Mouse (Mus musculus) midbrain, embryonic 16.5 days (tissue): ENCODE results near the gene Trpc6. TPM values are rescaled to one million over a fixed set of nuclear protein-coding genes. Genes with fewer than 3 reads are reported as not detected.

Experiments used
- ATAC-seq: fragments of 200-750 bp; cut with Nextera tagmentation; 2 replicates; pipeline ENCODE4 v1.8.0; 2017; ENCODE audit warnings: moderate TSS enrichment
- H3K27ac ChIP-seq: fragments of 300-500 bp; sonication (generic); 2 replicates; pipeline ENCODE4 v1.5.1; 2014; ENCODE audit warnings: mild to moderate bottlenecking, low read length, mixed read lengths
- H3K27me3 ChIP-seq: fragments of 300-500 bp; sonication (generic); 2 replicates; pipeline ENCODE4 v1.6.1; 2014; ENCODE audit warnings: low read depth, low read length, mixed read lengths; ENCODE audit not compliant: control insufficient read depth, insufficient read depth
- H3K36me3 ChIP-seq: fragments of 300-500 bp; sonication (generic); 2 replicates; pipeline ENCODE4 v1.6.1; 2014; ENCODE audit warnings: mild to moderate bottlenecking, low read length, moderate library complexity, mixed read lengths; ENCODE audit not compliant: control insufficient read depth, insufficient read depth
- H3K4me1 ChIP-seq: fragments of 300-500 bp; sonication (generic); 2 replicates; pipeline ENCODE4 v1.6.1; 2014; ENCODE audit warnings: mild to moderate bottlenecking, low read length, mixed read lengths; ENCODE audit not compliant: control insufficient read depth, insufficient read depth
- H3K4me2 ChIP-seq: fragments of 300-500 bp; sonication (generic); 2 replicates; pipeline ENCODE4 v1.6.1; 2014; ENCODE audit warnings: mild to moderate bottlenecking, low read length, mixed read lengths
- H3K4me3 ChIP-seq: fragments of 300-500 bp; sonication (generic); 2 replicates; pipeline ENCODE4 v1.5.1; 2014; ENCODE audit warnings: low read depth, mild to moderate bottlenecking, low read length, moderate library complexity, mixed read lengths
- H3K9ac ChIP-seq: fragments of 300-500 bp; sonication (generic); 2 replicates; pipeline ENCODE4 v1.6.1; 2014; ENCODE audit warnings: low read depth, low read length, mixed read lengths
- H3K9me3 ChIP-seq: fragments of 300-500 bp; sonication (generic); replicated peaks from 2 replicates; pipeline ENCODE4 v1.6.1; 2014; ENCODE audit warnings: mild to moderate bottlenecking, low read length, mixed read lengths; ENCODE audit not compliant: control insufficient read depth, poor library complexity, severe bottlenecking
- WGBS: fragments of 180-500 bp; shearing (Covaris S2); extraction: QIAGEN DNeasy Blood & Tissue Kit; methylation state at CpG from one replicate; pipeline ENCODE4 v1.1.7; 2014; 5-methylcytosine and 5-hydroxymethylcytosine counted together
- polyA plus RNA-seq: library from polyadenylated mRNA; unstranded; fragments of >200 nt; fragmentation: Nextera tagmentation; extraction: Ambion mirVana; gene quantifications from 2 replicates; pipeline ENCODE4 v1.2.1, GENCODE M21; 2015

The Trpc6 gene
- polyA plus RNA-seq, 1 experiment from 2014 or later = 0.49 TPM

- Histone ChIP-seq H3K27me3 (no peaks in the 10 kb centered on the region), H3K9ac (no peak overlapping the region), H3K36me3 (no peaks in the 10 kb centered on the region), H3K9me3 (no peaks in the 10 kb centered on the region), H3K4me3 (no peak overlapping the region), H3K4me1 (no peaks in the 10 kb centered on the region), H3K4me2 (no peak overlapping the region), H3K27ac (no peak overlapping the region)
- WGBS = 74% methylated on average over 5 of the region's 5 CpGs
- ATAC-seq = 0 out of 2 replicates have a peak, but pooled peaks have one; percentile 42
Measured at GRCm38 (mm10) chr9:8643453-8643852, 99.5 kb downstream of the Trpc6 start.

GRCm38 (mm10) chr9:8655347-8655746, 111.4 kb downstream of the Trpc6 start:
- Histone ChIP-seq H3K4me1 (no peaks in the 10 kb centered on the region), H3K9me3 (no peaks in the 10 kb centered on the region), H3K9ac (no peak overlapping the region), H3K36me3 (no peaks in the 10 kb centered on the region), H3K27me3 (no peaks in the 10 kb centered on the region), H3K4me3 (no peak overlapping the region), H3K27ac (no peak overlapping the region), H3K4me2 (no peak overlapping the region)
- ATAC-seq = no peak

GRCm38 (mm10) chr9:8672944-8673343, 129.0 kb downstream of the Trpc6 start:
- Histone ChIP-seq H3K4me1 (no peaks in the 10 kb centered on the region), H3K9me3 (no peaks in the 10 kb centered on the region), H3K4me2 (no peak overlapping the region), H3K36me3 (no peaks in the 10 kb centered on the region), H3K4me3 (no peak overlapping the region), H3K9ac (no peak overlapping the region), H3K27me3 (no peaks in the 10 kb centered on the region), H3K27ac (no peak overlapping the region)
- ATAC-seq = no peak
- 65% methylated on average over 1 of the region's 1 CpGs for WGBS

GRCm38 (mm10) chr9:8676607-8677006, 132.7 kb downstream of the Trpc6 start:
- H3K4me1 ChIP-seq = no peaks in the 10 kb centered on the region
- 65% methylated on average over 1 of the region's 1 CpGs for WGBS
- H3K9me3 ChIP-seq = no peaks in the 10 kb centered on the region
- H3K36me3 ChIP-seq = no peaks in the 10 kb centered on the region
- H3K27me3 ChIP-seq = no peaks in the 10 kb centered on the region
- H3K4me2 ChIP-seq = no peak overlapping the region
- peak; percentile 89 for ATAC-seq
- no peak overlapping the region for H3K4me3 ChIP-seq
- H3K27ac ChIP-seq = no peak overlapping the region
- H3K9ac ChIP-seq = no peak overlapping the region

GRCm38 (mm10) chr9:8693177-8693576, 149.2 kb downstream of the Trpc6 start:
- H3K27me3 ChIP-seq = no peaks in the 10 kb centered on the region
- no peak overlapping the region for H3K9ac ChIP-seq
- no peak overlapping the region for H3K4me3 ChIP-seq
- H3K4me1 ChIP-seq = no peaks in the 10 kb centered on the region
- no peak for ATAC-seq
- H3K36me3 ChIP-seq = no peaks in the 10 kb centered on the region
- H3K4me2 ChIP-seq = no peak overlapping the region
- no peaks in the 10 kb centered on the region for H3K9me3 ChIP-seq
- no peak overlapping the region for H3K27ac ChIP-seq
- WGBS = 85% methylated on average over 2 of the region's 2 CpGs

- no peak overlapping the region for H3K4me2 ChIP-seq
- no peaks in the 10 kb centered on the region for H3K9me3 ChIP-seq
- H3K27ac ChIP-seq = no peak overlapping the region
- peak; percentile 95 for ATAC-seq
- no peaks in the 10 kb centered on the region for H3K27me3 ChIP-seq
- no peaks in the 10 kb centered on the region for H3K36me3 ChIP-seq
- H3K9ac ChIP-seq = no peak overlapping the region
- H3K4me3 ChIP-seq = no peak overlapping the region
- H3K4me1 ChIP-seq = no peaks in the 10 kb centered on the region
- 26% methylated on average over 5 of the region's 5 CpGs for WGBS
Measured at GRCm38 (mm10) chr9:8700669-8701068, 156.7 kb downstream of the Trpc6 start.

- Histone ChIP-seq H3K27ac (no peak overlapping the region), H3K36me3 (no peaks in the 10 kb centered on the region), H3K4me1 (no peaks in the 10 kb centered on the region), H3K9ac (no peak overlapping the region), H3K27me3 (no peaks in the 10 kb centered on the region), H3K4me2 (no peak overlapping the region), H3K4me3 (no peak overlapping the region), H3K9me3 (no peaks in the 10 kb centered on the region)
- no peak for ATAC-seq
- 74% methylated on average over 1 of the region's 1 CpGs for WGBS
Measured at GRCm38 (mm10) chr9:8703516-8703915, 159.6 kb downstream of the Trpc6 start.

GRCm38 (mm10) chr9:8703956-8704355, 160.0 kb downstream of the Trpc6 start:
- WGBS = 60% methylated on average over 5 of the region's 5 CpGs

GRCm38 (mm10) chr9:8710052-8710739, 166.3 kb downstream of the Trpc6 start:
- Histone ChIP-seq H3K9me3 (no peaks in the 10 kb centered on the region), H3K4me3 (no peak overlapping the region), H3K27me3 (no peaks in the 10 kb centered on the region), H3K36me3 (no peaks in the 10 kb centered on the region), H3K4me1 (no peaks in the 10 kb centered on the region), H3K27ac (no peak overlapping the region), H3K9ac (no peak overlapping the region), H3K4me2 (no peak overlapping the region)
- whole genome bisulfite sequencing = 79% methylated on average over 3 of the region's 3 CpGs
- no peak for ATAC-seq

More at GRCm38 (mm10) chr9:8703956-8704355, 160.0 kb downstream of the Trpc6 start:
- no peaks in the 10 kb centered on the region for H3K4me1 ChIP-seq
- H3K27me3 ChIP-seq = no peaks in the 10 kb centered on the region
- H3K9ac ChIP-seq = no peak overlapping the region
- H3K36me3 ChIP-seq = no peaks in the 10 kb centered on the region
- H3K27ac ChIP-seq = no peak overlapping the region
- H3K4me3 ChIP-seq = no peak overlapping the region
- H3K9me3 ChIP-seq = no peaks in the 10 kb centered on the region
- no peak overlapping the region for H3K4me2 ChIP-seq
- no peak for ATAC-seq
